In genomic region chr2:92938827-92939226, GRCm38 (mm10) we compare ENCODE assay signal across 16 mouse cellular contexts.
"Had no signal": no experiment of that assay in that cellular context is flagged by ENCODE, and none has a peak within 500 bp of the region (broad histone marks: within the 10 kb centered on the region; RNA-seq: fewer than 3 reads in every experiment).

No protein-coding gene starts in this region.

- H3K4me1 ChIP-seq: liver, embryonic 13.5 days had no signal

- ATAC-seq: liver, postnatal 0 days; midbrain, embryonic 15.5 days had no signal

- DNase-seq: kidney, postnatal 14 days; liver; liver, embryonic 13.5 days; liver, postnatal 0 days; lung, postnatal 14 days; right cerebral cortex, adult 18-20 months; right cerebral cortex, postnatal 25 days; thymus, postnatal 4 days had no signal

- H3K4me3 ChIP-seq: kidney, embryonic 15.5 days; limb, embryonic 12.5 days; liver, embryonic 13.5 days; lung, embryonic 15.5 days; megakaryocyte, embryonic 14.5 days; midbrain, embryonic 15.5 days; neural tube, embryonic 15.5 days had no signal

- H3K9ac ChIP-seq: kidney, embryonic 15.5 days; limb, embryonic 12.5 days; liver, embryonic 13.5 days; liver, postnatal 0 days; lung, embryonic 15.5 days; midbrain, embryonic 15.5 days; neural tube, embryonic 15.5 days had no signal

- H3K27ac ChIP-seq: kidney, embryonic 15.5 days; limb, embryonic 12.5 days; liver, embryonic 13.5 days; lung, embryonic 15.5 days; macrophage; midbrain, embryonic 15.5 days; neural tube, embryonic 15.5 days; stomach, postnatal 0 days had no signal

- H3K27me3 ChIP-seq: kidney, embryonic 15.5 days; lung, embryonic 15.5 days; midbrain, embryonic 15.5 days had no signal

- H3K36me3 ChIP-seq: kidney, embryonic 15.5 days; limb, embryonic 12.5 days; liver, embryonic 13.5 days; lung, embryonic 15.5 days; midbrain, embryonic 15.5 days; neural tube, embryonic 15.5 days had no signal
